Mouse (Mus musculus) MEL-GATA-1-ER (cell line): ENCODE results near the gene Ppp6r1.

Experiments
- DNase-seq: peaks from one replicate; pipeline ENCODE4 v3.0.0-alpha.2; 2012; ENCODE audit warnings: low read depth; ENCODE audit errors: extremely low read depth

Ppp6r1 gene

DNA sequence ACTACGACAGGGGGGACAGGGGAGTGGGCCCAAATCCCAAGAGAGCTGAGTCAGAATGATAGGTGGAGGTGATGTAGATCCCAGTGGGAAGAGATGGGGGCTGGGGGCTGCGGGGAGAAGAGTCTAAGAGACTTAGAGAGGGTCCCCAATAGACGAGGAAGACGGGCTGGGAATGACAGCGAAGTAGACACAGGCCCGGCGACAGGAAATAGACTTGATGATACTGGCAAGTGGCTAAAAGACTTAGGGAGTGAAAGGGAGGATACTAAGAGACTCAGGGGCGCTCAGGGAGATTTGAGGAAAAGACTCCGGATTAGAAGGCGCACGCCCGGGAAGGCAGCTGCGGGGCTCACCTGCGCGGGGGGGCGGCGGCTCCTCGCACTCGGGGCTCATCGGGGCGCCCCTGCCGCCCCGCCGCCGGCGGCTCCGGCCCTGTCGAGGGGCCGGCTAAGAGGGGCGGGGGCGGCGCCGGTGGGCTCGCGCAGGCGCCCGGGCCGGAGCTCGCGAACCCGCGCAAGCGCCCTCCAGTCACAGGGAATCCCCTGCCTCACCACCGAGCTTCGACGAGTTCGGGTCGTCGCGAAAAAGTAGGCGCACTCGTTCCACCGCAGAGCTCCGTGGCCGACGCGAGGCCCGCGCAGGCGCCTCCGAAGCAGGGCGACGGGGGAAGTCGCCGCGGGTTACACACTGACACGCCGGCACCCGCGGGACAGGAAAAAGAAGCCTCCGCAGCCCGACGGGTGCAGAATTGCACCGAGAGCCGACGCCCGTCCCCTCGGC, 501 bp downstream of the Ppp6r1 start:
- no peak for DNase-seq

DNA sequence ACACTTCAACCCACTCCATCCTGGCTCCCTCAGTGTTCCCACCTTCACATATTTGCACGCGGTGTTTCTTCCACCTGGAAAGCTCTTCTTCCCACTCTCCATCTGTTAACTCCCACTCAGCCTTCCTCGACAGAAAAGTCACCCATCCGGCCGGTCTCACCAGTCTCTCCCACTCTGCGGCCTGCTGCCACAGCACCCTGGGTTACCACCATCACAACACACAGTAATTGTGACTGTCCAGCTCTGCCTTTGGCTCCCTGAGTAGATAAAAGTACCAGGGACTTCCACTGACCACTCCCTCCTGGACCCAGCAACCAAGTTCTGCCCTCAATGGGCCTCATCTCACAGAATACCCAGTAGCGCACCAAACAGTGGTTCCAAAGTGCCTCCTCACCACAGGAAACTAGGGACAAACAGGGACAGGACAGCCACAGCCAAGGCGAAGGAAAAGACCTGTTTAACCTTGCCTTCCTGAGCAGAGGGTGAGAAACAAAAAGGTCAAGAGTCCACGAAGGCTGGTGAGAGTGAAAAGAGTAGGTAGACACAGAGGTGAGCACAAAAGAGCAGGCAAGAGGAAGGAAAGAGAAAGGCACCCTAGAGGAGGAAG, 1.2 kb downstream of the Ppp6r1 start:
- DNase-seq: no peak

DNA sequence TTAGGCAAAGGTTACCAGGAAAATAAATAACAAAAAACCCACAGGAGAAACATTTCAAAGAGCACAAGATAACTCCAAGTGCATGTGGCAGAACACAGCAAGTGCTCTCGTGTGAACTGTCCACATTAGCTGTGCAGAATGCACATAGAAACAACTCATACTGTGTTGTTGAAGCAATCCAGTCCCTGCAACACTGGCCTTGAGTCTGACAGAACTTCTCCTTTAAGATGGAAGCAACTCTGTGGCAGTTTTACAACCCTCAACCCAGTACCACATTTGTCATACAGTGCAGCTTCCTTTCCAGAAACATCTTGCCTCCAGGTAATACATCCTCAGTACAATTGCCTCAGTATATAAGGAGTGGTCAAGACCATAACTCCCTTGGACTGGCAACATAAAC, 2.0 kb downstream of the Ppp6r1 start:
- DNase-seq: no peak

DNA sequence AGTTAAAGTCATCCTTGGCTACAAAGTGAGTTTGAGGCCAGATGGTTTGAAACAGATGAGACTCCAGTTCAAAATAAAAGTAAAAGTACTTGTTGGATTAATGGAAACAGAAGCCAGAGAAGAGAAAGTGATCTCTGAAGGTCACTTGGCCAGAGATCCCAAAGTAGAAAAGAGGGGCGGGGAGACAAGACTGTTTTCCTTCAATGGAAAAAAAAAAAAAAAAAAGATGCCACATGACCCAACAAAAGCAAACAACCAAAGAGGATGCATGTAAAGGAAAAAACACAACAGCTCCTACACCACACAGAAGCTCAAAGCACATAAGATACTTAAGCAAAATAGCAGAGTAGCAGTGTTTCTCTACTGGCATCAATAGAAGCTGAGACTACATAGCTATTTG, 2.9 kb downstream of the Ppp6r1 start:
- no peak for DNase-seq

DNA sequence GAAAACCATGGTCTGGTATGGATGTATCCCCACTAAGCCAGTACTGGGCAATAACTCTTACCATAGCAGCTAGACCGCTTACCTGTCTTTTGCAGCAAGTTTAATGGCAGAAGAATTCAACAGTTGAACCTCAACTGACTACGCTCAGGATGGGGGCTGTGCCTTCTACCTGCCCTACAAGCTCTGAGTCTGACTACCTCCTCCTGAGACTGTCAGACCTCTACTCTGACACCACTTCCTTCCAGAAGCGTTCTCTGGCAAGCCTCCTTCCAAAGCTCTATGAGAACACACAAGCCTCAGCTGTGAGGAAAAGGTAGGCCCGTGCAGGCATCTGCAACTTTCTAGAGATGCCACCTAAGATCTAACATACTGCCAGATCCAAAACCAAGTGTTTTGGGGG, 3.4 kb downstream of the Ppp6r1 start:
- DNase-seq: no peak

DNA sequence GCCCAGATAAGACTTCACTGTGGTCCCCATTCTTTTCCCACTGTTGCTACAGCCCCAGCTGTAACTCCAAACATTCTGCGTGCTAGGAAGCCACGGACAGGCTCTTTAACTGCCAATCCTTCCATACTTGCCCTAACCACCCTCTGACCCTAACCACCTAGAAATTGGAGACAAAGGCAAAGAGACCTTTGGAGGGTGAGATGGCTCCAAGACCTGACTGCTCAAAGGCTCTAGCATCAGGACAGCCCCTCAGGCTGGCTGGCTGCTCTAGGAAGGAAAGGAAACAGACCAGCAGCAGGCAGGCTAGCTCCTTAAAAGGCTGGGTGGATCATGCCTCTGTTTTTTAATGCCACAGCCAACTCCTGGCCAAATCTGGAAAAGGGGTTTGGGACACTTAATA, 4.6 kb downstream of the Ppp6r1 start:
- DNase-seq: no peak

DNA sequence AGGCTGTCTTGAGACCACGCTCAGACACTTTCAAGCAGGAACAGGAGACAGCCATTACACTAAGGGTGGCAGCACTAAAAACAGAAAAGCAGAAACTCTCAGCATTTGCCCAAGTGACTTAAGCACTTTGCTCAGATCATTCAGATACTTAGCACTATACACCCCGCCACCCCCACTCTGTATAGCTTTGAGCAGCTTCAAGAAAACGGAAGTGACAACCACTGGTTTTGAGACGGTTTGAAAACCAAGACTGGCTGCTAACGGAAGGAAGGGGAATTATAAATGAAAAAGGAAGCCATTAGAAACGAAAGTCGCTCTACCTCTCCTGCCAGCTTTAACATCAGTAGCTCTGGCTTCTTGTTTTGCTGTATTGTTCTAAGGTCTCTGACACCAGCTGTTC, 5.0 kb downstream of the Ppp6r1 start:
- peak; percentile 94 for DNase-seq

DNA sequence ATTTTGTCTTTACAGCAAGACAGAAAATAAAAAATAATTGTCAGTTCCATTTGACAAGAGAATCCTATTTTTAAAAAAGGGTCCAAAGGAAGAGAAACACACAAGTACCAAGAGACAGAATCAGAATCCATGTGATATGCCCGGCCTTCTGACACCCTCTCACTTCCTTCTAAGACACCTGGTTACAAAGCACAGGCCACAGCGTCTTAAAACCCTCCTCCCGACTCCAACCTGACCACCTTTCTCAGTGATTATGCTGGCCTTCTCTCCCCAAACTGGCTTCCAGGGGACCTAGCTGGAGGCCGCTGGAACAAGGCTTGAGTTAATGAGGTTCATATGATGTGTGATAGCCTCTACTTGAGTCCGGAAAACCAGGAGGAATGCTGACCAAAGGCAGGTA, 5.5 kb downstream of the Ppp6r1 start:
- no peak for DNase-seq

DNA sequence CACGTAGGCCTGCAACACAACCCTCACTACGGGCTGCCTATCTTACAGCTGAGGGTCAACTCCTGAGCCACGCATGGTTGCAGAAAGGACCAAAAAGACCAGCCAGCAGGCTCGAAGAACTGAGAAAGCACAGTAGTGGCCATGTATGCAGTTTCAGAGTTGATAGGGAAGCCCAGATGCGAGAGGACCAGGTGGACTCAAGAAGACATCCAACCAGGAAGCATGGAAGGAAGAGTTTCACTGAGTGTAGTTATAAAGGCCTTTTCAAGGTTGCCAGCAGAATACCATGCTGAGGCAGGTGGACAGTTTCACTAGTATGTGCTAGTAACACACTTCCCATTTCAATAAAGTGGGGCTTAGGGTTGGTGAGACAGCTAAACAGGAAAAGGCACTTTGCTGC, 6.1 kb downstream of the Ppp6r1 start:
- no peak for DNase-seq

DNA sequence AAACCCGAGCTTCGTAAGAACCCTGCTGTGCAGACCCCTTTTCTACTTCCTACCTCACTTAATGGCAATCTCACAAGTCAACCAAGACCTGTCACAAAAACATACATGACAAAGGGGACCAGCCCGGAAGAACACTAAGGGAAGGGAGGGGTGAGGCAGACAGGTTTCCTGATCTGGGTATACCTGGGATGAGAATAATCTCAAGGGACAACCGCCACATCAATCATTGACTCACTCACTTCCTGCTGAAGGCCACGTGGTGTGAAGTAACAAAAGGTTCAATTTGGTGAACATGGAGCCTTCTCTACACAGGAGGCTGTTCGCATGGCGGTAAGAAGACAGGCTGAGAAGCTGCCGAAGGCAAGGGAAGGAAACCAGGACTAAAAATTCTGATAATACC, 7.2 kb downstream of the Ppp6r1 start:
- DNase-seq: no peak

DNA sequence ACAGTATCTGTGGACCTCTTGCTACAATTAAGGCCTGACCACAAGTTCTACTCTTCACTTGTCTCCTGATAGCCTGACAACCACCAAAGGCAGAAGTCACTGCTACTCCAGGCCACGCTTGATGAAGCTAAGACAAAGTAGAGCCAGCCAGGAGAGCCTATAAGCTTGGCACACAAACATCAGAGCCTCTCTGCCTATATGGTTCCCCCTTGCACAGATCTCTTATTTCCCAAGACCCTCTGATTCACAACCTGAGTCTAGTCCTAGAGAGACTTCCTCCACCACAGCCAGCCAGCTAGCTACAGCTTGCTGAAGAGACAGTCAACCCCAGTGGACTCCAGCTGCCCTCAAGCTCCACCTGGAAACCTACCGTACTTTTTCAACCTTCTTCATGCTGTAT, 10.8 kb downstream of the Ppp6r1 start:
- DNase-seq: no peak

DNA sequence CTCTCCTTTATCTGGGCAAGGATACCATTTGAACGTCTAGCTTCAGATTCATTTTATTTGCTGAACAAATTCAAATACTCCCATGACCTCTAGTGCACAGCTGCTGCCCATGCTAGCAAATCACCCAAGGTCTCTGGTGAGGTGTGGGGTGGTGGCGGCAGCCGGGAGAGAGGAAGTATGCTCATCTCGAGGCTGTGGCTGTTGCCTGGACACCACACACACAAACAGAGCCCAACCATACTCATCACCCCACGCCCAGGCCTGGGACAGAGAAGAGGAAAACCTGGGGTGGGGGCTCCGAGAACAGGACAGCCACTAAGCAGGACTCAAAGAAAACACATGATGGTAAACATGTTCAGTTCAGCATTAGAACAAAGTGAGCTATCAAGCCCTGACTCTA, 11.5 kb downstream of the Ppp6r1 start:
- DNase-seq: no peak

DNA sequence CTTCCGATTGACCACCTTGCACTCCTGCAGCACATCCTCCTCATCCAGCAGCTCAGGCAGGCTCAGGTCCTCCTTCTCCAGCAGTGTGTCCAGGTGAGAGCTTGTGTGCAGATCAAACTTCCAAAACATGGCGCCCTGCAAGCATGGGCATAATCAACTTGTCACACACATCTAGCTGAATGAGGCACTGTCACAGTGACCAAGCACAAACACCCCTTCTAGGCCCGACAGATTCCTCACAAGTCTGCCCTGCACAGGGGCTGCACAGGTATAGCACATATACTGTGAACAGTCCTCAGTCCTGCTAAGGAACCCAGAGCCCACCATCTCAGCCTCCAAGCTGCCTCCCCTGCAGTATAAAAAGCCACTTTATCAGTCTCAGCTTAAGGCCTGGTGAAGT, 12.0 kb downstream of the Ppp6r1 start:
- no peak for DNase-seq

DNA sequence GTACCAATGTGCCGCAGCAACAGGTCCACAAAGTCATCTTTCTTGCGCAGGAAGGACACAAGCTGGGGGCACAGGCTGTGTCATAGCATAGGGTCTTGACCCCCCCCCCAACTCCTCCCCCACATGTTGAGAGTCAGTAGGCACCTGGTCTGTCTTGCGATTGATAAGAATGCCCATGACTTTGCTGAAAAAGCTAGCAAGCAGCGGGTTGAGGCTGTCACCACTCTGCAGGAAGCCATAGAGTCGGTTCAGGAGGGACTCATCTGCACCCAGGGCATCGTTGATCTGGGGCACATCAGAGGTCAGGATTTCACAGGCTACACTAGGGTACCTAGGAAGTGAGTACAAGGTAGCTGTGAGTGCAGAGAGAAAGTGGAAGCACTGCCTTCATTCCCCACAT, 15.6 kb downstream of the Ppp6r1 start:
- DNase-seq: no peak

DNA sequence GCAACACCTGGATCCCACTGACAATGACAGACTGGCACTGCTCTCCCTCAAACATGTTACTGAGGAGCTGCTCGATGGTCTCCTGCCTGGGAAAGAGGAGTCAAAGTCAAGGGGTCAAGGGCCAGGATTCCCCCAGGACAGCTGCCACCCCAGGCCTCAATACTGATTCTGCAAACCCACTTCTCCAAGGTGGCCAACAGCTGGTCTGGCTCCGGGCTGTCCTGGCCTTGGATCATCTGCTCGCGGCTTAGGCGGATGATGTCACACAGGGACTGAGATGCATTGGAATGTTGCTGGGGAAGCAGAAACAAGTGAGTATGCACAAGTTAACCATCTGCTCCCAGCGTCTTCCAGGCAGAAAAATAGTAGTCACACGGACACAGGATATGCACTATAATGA, 16.9 kb downstream of the Ppp6r1 start:
- no peak for DNase-seq

DNA sequence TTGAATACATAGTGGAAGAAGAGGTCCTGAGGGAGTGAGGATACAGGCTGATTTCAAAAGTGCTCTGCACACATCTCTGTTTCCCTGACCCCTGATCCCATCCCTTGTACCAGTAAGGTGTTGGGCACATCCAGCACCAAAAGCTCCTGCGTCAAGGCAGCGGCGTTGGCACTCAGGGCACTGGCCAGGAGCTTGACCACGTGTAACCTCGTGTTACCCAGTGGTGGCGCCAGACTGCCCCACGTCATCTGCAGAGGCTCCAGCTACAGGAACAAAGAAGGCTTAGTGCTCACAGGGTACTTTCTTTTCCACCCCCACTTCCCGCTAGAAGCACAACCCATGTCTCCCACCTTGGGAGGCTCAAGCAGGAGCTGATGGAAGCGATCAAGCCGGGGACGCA, 17.7 kb downstream of the Ppp6r1 start:
- DNase-seq: no peak

DNA sequence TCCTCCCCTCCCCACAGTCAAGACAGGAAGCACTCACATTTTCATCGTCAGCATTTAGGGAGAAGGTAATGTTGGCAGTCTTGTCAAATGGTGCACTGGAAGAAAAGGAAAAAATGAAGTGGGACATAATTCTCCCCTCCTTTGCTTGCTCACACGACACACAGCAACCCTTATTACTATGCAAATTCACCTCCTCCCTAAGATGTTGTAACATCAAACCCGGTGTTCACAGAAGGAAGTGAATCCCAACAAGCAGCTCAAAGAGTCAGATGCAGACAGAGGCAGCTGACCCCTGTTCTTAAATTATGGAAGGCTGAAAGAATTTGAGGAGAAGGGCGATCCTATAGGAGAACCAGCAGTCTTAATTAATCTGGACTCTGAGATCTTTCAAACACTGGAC, 22.6 kb downstream of the Ppp6r1 start:
- no peak for DNase-seq

DNA sequence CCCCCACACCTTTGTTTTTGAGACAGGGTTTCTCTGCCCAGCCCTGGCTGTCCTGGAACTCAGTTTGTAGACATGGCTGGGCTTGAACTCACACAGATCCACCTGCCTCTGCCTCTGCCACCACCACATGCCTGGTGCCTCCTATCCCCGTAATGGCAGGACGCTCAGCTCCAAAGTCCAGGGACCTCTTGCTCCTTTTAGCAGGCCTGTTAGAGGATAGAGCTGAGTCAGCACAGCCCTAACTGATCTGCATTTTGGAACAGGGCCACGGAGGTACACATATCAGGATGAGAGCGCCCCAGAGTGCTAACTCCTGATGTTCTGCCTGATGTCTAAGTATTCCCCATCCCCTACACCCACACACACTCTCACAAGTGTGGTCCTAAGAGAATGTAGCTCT, 27.8 kb downstream of the Ppp6r1 start, which contains the start of gene Tmem86b:
Gene Tmem86b (minus strand): TSS at position 392 of the 400 bp plus-strand sequence.
- no peak for DNase-seq

DNA sequence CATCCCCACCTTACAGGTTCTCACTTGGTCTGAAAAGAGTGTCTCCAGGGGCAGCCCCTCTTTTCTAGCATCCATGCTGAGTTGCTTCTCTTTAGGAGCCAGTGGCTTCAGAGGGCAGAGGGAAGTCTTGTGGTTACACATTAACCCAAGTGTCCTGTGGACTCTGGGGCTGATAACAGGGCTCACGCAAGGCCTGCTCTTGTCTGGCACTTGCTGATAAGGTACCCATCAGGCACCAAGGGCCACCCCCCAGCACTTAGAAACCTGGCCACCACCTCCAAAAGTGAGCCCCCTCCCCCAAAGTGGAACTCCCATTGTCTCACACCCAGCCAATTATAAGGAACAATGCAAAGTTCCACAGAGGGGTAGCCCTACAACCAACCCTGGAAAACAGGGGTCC, 28.6 kb downstream of the Ppp6r1 start:
- DNase-seq: peak; percentile 94

DNA sequence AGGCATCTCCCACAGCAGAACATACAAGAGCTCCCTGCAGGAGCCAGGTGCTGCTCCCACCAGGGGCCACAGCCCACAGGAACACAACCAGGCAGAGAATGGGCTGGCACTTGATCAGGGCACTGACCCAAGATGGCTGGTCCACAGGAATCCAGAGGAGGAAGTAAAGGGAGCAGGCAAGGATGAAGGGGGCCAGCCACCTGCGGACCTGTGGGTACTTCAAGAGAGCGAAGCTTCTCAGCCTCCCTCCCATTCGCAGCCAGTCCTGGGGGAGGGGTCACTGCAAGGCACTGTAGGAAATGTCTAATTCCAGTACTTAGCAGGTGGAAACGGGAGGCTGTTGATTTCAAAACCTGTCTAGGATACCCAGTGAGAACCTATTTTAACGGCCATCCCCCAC, 29.2 kb downstream of the Ppp6r1 start:
- DNase-seq: no peak

DNA sequence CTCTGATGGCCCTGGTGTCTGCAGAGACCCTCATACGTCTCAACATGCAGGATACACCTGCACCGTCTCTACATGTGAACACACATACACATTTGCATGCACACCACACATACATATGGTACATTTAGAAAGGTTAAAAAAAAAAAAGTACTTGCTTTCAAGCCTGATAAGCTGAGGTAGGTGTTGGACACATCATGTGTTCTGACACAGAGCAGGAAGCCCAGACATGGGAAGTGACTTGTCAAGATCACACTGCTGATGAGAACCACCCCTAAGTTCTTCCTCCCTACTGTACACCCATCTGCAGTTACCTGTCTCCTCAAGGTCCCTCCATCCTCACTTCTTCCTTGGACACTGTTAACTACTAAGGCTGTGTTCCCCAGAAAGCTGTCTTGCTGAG, 32.9 kb downstream of the Ppp6r1 start:
- no peak for DNase-seq

DNA sequence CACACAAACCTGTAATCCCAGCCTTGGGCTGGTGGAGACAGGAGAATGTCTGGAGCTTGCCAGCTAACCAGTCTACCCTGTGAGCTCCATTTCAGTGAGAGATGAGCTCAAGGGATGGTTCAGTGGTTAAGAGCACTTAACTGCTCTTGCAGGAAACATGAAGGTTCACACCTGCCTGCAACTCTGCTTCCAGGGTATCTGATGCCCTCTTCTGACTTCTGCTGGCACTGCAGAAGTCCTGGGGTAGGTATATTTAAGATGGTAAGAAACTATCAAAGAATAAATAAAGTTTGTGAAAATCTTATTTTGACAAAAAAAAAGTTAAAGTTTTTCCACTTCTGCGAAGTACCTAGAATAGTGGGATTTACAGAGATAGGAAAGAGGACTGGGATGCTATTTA, 34.5 kb downstream of the Ppp6r1 start:
- DNase-seq: no peak

DNA sequence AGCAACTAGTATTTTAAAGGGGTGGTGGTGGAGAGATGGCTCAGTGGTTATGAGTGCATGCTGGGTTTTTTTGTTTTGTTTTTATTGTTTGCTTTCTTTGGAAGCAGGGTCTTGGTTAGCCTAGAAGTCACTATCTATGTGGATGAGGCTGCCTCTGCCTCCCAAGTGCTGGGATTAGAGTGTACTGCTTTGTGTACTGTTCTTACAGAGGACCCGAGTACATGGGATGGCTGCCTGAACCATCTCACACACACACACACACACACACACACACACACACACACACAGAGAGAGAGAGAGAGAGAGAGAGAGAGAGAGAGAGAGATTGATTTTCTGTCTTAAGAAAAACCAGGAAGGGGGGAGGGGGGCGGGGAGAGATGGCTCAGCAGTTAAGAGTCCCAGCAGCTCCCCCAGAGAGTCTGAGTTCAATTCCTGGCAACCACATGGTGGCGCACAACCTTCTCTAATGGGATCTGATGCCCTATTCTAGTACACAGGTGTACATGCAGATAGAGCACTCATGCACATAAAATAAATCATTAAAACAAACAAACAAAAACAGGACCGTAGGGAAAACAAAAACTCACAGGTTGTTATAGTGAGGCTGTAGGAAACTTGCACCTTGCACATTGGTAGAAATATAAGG, 35.2 kb downstream of the Ppp6r1 start:
- peak; percentile 19 for DNase-seq
